Mouse (Mus musculus) heart, postnatal 0 days (tissue): Measurements from ENCODE around the gene Tmem150b. TPM values are rescaled to one million over a fixed set of nuclear protein-coding genes. Genes with fewer than 3 reads are reported as not detected.

ENCODE experiments used
- ATAC-seq: fragments of 200-750 bp; cut with Nextera tagmentation; 2 replicates; pipeline ENCODE4 v1.8.0; 2017; ENCODE audit warnings: low read depth, moderate number of reproducible peaks, moderate library complexity; ENCODE audit not compliant: insufficient read depth
- DNase-seq: peaks from one replicate; pipeline ENCODE4 v3.0.0-alpha.2; 2016; ENCODE audit warnings: low spot score
- H3K27ac ChIP-seq: fragments of 300-500 bp; sonication (generic); 2 replicates; pipeline ENCODE4 v1.5.1; 2014; ENCODE audit warnings: low read depth, mild to moderate bottlenecking
- H3K27me3 ChIP-seq: fragments of 300-500 bp; sonication (generic); 2 replicates; pipeline ENCODE4 v1.6.1; 2014; ENCODE audit warnings: low read length, mixed read lengths; ENCODE audit not compliant: control insufficient read depth, insufficient read depth
- H3K36me3 ChIP-seq: fragments of 300-500 bp; sonication (generic); replicated peaks from 2 replicates; pipeline ENCODE4 v1.6.1; 2014; ENCODE audit warnings: low read length, mixed read lengths; ENCODE audit not compliant: control insufficient read depth, insufficient read depth
- H3K4me1 ChIP-seq: fragments of 300-500 bp; sonication (generic); 2 replicates; pipeline ENCODE4 v1.6.1; 2014; ENCODE audit warnings: antibody characterized with exemption; ENCODE audit not compliant: control insufficient read depth, insufficient read depth
- H3K4me2 ChIP-seq: fragments of 300-500 bp; sonication (generic); 2 replicates; pipeline ENCODE4 v1.6.1; 2014; ENCODE audit warnings: low read depth, mild to moderate bottlenecking, low read length, moderate library complexity
- H3K4me3 ChIP-seq: fragments of 300-500 bp; sonication (generic); 2 replicates; pipeline ENCODE4 v1.5.1; 2014; ENCODE audit warnings: low read depth, low read length
- H3K9ac ChIP-seq: fragments of 300-500 bp; sonication (generic); replicated peaks from 2 replicates; pipeline ENCODE4 v1.6.1; 2014; ENCODE audit warnings: low read depth, low read length, mixed read lengths
- H3K9me3 ChIP-seq: fragments of 300-500 bp; sonication (generic); replicated peaks from 2 replicates; pipeline ENCODE4 v1.6.1; 2016; ENCODE audit warnings: low read length; ENCODE audit not compliant: control insufficient read depth
- CTCF ChIP-seq: IDR thresholded peaks from 2 replicates; pipeline ENCODE4 v1.5.1; 2016; ENCODE audit warnings: antibody characterized with exemption, control low read depth, low read depth
- EP300 ChIP-seq: IDR thresholded peaks from 2 replicates; pipeline ENCODE4 v1.6.1; 2016; ENCODE audit warnings: antibody characterized with exemption, low read depth
- WGBS: fragments of 180-500 bp; shearing (Covaris S2); extraction: QIAGEN DNeasy Blood & Tissue Kit; methylation state at CpG from one replicate; pipeline ENCODE4 v1.1.7; 2014; 5-methylcytosine and 5-hydroxymethylcytosine counted together
- polyA plus RNA-seq: library from polyadenylated mRNA; unstranded; fragments of >200 nt; fragmentation: Nextera tagmentation; extraction: Ambion mirVana; gene quantifications from 2 replicates; pipeline ENCODE4 v1.2.1, GENCODE M21; 2015
- total RNA-seq: library from RNA; depleted of rRNA; stranded (reverse); fragments of >200 nt; gene quantifications from 2 replicates; pipeline ENCODE4 v1.2.3, GENCODE M21; 2014; ENCODE audit warnings: low replicate concordance

The Tmem150b gene
- total and polyA plus RNA-seq, 2 experiments from 2014 or later = not detected

DNA sequence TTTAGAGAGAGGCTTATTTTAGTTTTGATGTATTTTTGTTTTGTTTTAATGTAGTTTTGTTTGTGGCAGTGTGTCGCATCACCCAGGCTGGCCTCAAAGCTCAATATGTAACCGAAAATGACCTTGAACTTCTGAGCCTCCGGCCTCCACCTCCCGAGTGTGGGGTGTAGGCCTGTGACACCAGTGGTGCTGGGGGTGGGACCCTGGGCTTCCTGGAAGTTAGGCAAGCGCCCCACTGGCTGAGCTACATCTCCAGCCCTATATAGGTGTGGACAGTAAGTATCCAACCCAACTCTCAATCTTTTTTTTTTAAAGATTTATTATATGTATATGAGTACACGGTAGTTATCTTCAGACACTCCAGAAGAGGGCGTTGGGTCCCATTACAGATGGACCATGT, 21.9 kb downstream of the Tmem150b start:
- no peak for ATAC-seq
- DNase-seq = no peak
- H3K9ac ChIP-seq = no peak overlapping the region
- no peaks in the 10 kb centered on the region for H3K9me3 ChIP-seq
- H3K36me3 ChIP-seq = no peaks in the 10 kb centered on the region
- no peaks in the 10 kb centered on the region for H3K27me3 ChIP-seq
- H3K4me1 ChIP-seq = no peaks in the 10 kb centered on the region
- H3K27ac ChIP-seq = no peak overlapping the region
- 84% methylated on average over 7 of the region's 7 CpGs for WGBS
- no peak overlapping the region for H3K4me3 ChIP-seq
- no peak overlapping the region for H3K4me2 ChIP-seq
- TF ChIP-seq EP300 (no peak), CTCF (no peak)

DNA sequence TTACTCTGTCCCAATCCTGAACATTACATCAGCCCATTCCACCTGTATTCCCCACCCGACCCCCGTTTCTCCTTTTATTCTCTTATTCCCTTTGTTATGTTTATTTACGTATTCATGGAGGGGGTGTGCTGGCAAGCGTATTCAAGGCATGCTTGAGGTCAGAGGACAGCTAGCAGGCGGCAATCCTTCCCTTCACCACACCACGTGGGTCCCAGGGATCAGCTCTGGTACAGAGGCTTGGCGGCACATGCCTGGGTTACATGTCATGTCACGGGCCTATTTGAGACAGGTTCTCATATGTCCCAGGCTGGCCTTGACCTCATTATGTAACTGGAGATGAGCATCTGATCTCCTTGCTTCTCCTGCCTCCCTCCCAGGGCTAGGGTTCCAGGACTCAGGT, 22.7 kb downstream of the Tmem150b start:
- Histone ChIP-seq H3K4me3 (no peak overlapping the region), H3K36me3 (0 out of 2 replicates have a peak, but pooled peaks cover 4% of the 10 kb centered on the region), H3K9ac (no peak overlapping the region), H3K4me2 (no peak overlapping the region), H3K27ac (no peak overlapping the region), H3K4me1 (no peaks in the 10 kb centered on the region), H3K9me3 (no peaks in the 10 kb centered on the region), H3K27me3 (no peaks in the 10 kb centered on the region)
- TF ChIP-seq CTCF (no peak), EP300 (no peak)
- ATAC-seq (no peak), DNase-seq (no peak)
- 71% methylated on average over 8 of the region's 8 CpGs for WGBS

GRCm38 (mm10) chr7:4693004-4693403, 32.0 kb downstream of the Tmem150b start:
- no peak for TF ChIP-seq EP300
- TF ChIP-seq CTCF = no peak
- no peak overlapping the region for H3K27ac ChIP-seq

DNA sequence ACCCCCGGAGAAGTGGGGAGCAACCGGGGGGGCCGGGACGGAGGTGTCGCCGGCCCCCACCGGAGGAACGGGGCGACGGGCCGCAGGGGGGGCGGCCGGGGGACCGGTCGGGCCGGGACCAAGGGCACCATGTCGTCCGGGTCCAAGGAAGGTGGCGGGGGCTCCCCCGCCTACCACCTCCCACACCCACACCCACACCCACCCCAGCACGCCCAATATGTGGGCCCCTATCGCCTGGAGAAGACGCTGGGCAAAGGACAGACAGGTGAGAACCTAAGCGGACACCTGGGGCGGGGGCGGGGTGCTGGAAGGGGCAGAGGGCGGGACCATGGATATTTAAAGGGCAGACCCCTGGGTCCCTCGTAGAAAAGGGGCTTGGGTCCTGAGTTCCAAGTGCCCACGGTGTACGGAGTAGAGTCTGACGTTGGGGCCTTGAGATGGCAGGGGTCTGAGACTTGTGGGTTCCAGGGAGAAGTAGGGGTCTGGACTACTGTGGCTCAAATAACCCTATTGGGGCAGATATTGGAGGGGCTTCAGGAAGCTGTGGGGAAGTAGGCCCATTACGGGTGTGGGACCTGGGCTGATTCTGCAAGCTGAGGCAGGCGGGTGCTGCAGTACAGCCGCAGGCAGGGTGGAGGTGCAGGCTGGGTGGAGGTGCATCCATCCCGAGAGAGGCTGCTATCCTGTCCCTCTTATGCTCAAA, 33.9 kb downstream of the Tmem150b start:
- peak; percentile 18; the same call in 1 of the 2 replicates for ATAC-seq
- TF ChIP-seq CTCF = no peak
- no peak for TF ChIP-seq EP300
- Histone ChIP-seq H3K9ac (peak overlapping the region; percentile 93), H3K9me3 (no peaks in the 10 kb centered on the region), H3K27me3 (no peaks in the 10 kb centered on the region), H3K27ac (peak overlapping the region; percentile 71), H3K36me3 (no peaks in the 10 kb centered on the region; the same call in 1 of the 2 replicates), H3K4me2 (peak overlapping the region; percentile 100), H3K4me3 (peak overlapping the region; percentile 74), H3K4me1 (no peaks in the 10 kb centered on the region)
- 17% methylated on average over 23 of the region's 35 CpGs for WGBS
- DNase-seq = no peak

More at GRCm38 (mm10) chr7:4693004-4693403, 32.0 kb downstream of the Tmem150b start:
- H3K27me3 ChIP-seq = no peaks in the 10 kb centered on the region
- H3K4me3 ChIP-seq = no peak overlapping the region
- no peak overlapping the region for H3K9ac ChIP-seq
- no peaks in the 10 kb centered on the region for H3K9me3 ChIP-seq
- no peak overlapping the region for H3K4me2 ChIP-seq
- DNase-seq = no peak
- 74% methylated on average over 6 of the region's 6 CpGs for WGBS
- H3K4me1 ChIP-seq = no peaks in the 10 kb centered on the region
- H3K36me3 ChIP-seq = peaks cover 4% of the 10 kb centered on the region; the same call in 1 of the 2 replicates
- no peak for ATAC-seq

GRCm38 (mm10) chr7:4690387-4690786, 34.7 kb downstream of the Tmem150b start, which contains the start of gene Brsk1:
TSS of gene Brsk1 (plus strand) at chr7:4690604.
- DNase-seq (peak; percentile 16), ATAC-seq (peak; percentile 70)

More at GRCm38 (mm10) chr7:4690387-4690786, 34.7 kb downstream of the Tmem150b start, which contains the start of gene Brsk1:
- Histone ChIP-seq H3K4me1 (no peaks in the 10 kb centered on the region), H3K9ac (peak within 1 kb of the TSS; percentile 93), H3K27ac (peak within 1 kb of the TSS; percentile 71), H3K27me3 (no peaks in the 10 kb centered on the region), H3K4me2 (peak within 1 kb of the TSS; percentile 100), H3K9me3 (no peaks in the 10 kb centered on the region), H3K36me3 (no peaks in the 10 kb centered on the region; the same call in 1 of the 2 replicates), H3K4me3 (peak within 1 kb of the TSS; percentile 74)
- 2% methylated on average over 6 of the region's 18 CpGs for WGBS
- TF ChIP-seq EP300 = no peak
- TF ChIP-seq CTCF = no peak
